Mouse (Mus musculus) fat pad, adult 2 months (tissue): Measurements from ENCODE around the gene Rilpl1.
"Not testable (repeated sequence)": the region's sequence is repeated elsewhere in the genome, so short reads cannot be mapped to it uniquely, and the experiment has no call there.

Source experiments
- DNase-seq: peaks from one replicate; pipeline ENCODE4 v3.0.0-alpha.2; 2011; ENCODE audit warnings: low read depth, low spot score; ENCODE audit errors: extremely low read depth

The Rilpl1 gene

GRCm38 (mm10) chr5:124530655-124531582, at the start of gene Rilpl1:
TSS of gene Rilpl1 (minus strand) at chr5:124531391.
- DNase-seq: no peak

- DNase-seq: peak; percentile 25
Measured at GRCm38 (mm10) chr5:124578633-124579317, 47.6 kb upstream of the Rilpl1 start, which contains the start of the genes Eif2b1 and Gtf2h3. TSS of gene Eif2b1 (minus strand) at chr5:124579131. TSS of gene Gtf2h3 (plus strand) at chr5:124579140.

GRCm38 (mm10) chr5:124575467-124575866, 44.3 kb upstream of the Rilpl1 start:
- DNase-seq: no peak

GRCm38 (mm10) chr5:124571068-124571467, 39.9 kb upstream of the Rilpl1 start:
- DNase-seq: no peak

GRCm38 (mm10) chr5:124555145-124555544, 24.0 kb upstream of the Rilpl1 start:
- no peak for DNase-seq

- no peak for DNase-seq
Measured at GRCm38 (mm10) chr5:124553607-124554006, 22.4 kb upstream of the Rilpl1 start.

- no peak for DNase-seq
Measured at GRCm38 (mm10) chr5:124552558-124553307, 21.5 kb upstream of the Rilpl1 start, which contains the start of gene Ddx55. TSS of gene Ddx55 (plus strand) at chr5:124552864.

- no peak for DNase-seq
Measured at GRCm38 (mm10) chr5:124552094-124552472, 20.9 kb upstream of the Rilpl1 start.

GRCm38 (mm10) chr5:124551349-124552093, 20.3 kb upstream of the Rilpl1 start:
- not testable (repeated sequence) for DNase-seq

- DNase-seq: not testable (repeated sequence)
Measured at GRCm38 (mm10) chr5:124550737-124551136, 19.5 kb upstream of the Rilpl1 start.

- DNase-seq: no peak
Measured at GRCm38 (mm10) chr5:124541602-124541973, 10.4 kb upstream of the Rilpl1 start.

- DNase-seq: no peak
Measured at GRCm38 (mm10) chr5:124540905-124541601, 9.9 kb upstream of the Rilpl1 start.

- peak; percentile 86 for DNase-seq
Measured at GRCm38 (mm10) chr5:124540383-124540786, 9.2 kb upstream of the Rilpl1 start, which contains the start of gene Tmed2. TSS of gene Tmed2 (plus strand) at chr5:124540695.

GRCm38 (mm10) chr5:124539905-124540304, 8.7 kb upstream of the Rilpl1 start:
- DNase-seq: no peak

- DNase-seq: no peak
Measured at GRCm38 (mm10) chr5:124538813-124539792, 7.9 kb upstream of the Rilpl1 start.

GRCm38 (mm10) chr5:124536776-124537175, 5.6 kb upstream of the Rilpl1 start:
- no peak for DNase-seq

- no peak for DNase-seq
Measured at GRCm38 (mm10) chr5:124535016-124535415, 3.8 kb upstream of the Rilpl1 start.

- no peak for DNase-seq
Measured at GRCm38 (mm10) chr5:124532451-124532850, 1.3 kb upstream of the Rilpl1 start.

- no peak for DNase-seq
Measured at GRCm38 (mm10) chr5:124531583-124531930, 366 bp upstream of the Rilpl1 start.
